Mouse (Mus musculus): ENCODE data around the gene Syngr3. TPM values are rescaled to one million over a fixed set of nuclear protein-coding genes. Genes with fewer than 3 reads are reported as not detected.

Syngr3 gene
- total RNA-seq, 2 experiments from 2014 or later = 0.12 TPM; not detected in 1

Other genes starting within 250 kb of the Syngr3 start
- gene Dnase1l2, start 246.8 kb downstream of the Syngr3 start, total RNA-seq (2021) = 1 to 10 TPM; 2.0 to 2.3 TPM
- gene E4f1, start 219.6 kb downstream of the Syngr3 start, total RNA-seq (2021) = 10 to 100 TPM; 13.6 to 16.2 TPM
- 10 to 100 TPM; 43.2 to 43.4 TPM for gene Pgp, start 219.6 kb downstream of the Syngr3 start, total RNA-seq (2021)
- gene Bricd5, start 216.1 kb downstream of the Syngr3 start, total RNA-seq (2021) = under 1 TPM in 1 of 2 experiments, not detected in 1; 0.38 TPM
- gene Mlst8, start 210.9 kb downstream of the Syngr3 start, total RNA-seq (2021) = 10 to 100 TPM in 1 of 2 experiments, 1 to 10 TPM in 1; 10.0 to 10.8 TPM
- gene Caskin1, start 201.4 kb downstream of the Syngr3 start, total RNA-seq (2021) = under 1 TPM; 0.10 to 0.43 TPM
- 10 to 100 TPM; 57.2 to 65.5 TPM for gene Traf7, start 162.0 kb downstream of the Syngr3 start, total RNA-seq (2021)
- under 1 TPM; 0.19 to 0.34 TPM for gene Rab26, start 155.7 kb downstream of the Syngr3 start, total RNA-seq (2021)
- 10 to 100 TPM; 58.0 to 63.2 TPM for gene Pkd1, start 140.1 kb downstream of the Syngr3 start, total RNA-seq (2021)
- gene Tsc2, start 57.3 kb downstream of the Syngr3 start, total RNA-seq (2021) = 10 to 100 TPM; 76.7 to 88.2 TPM
- gene Nthl1, start 57.3 kb downstream of the Syngr3 start, total RNA-seq (2021) = 1 to 10 TPM; 2.1 to 4.1 TPM
- gene Slc9a3r2, start 39.6 kb downstream of the Syngr3 start, total RNA-seq (2021) = 100 to 1,000 TPM; 134 TPM
- not detected for gene Npw, start 31.5 kb downstream of the Syngr3 start, total RNA-seq (2021)
- 10 to 100 TPM; 20.2 to 21.6 TPM for gene Zfp598, start 20.3 kb downstream of the Syngr3 start, total RNA-seq (2021)
- gene Gfer, start 6.2 kb upstream of the Syngr3 start, total RNA-seq (2021) = 10 to 100 TPM; 15.9 to 16.2 TPM
- 1 to 10 TPM in 1 of 2 experiments, under 1 TPM in 1; 0.96 to 1.0 TPM for gene Noxo1, start 6.3 kb upstream of the Syngr3 start, total RNA-seq (2021)
- 10 to 100 TPM; 16.8 to 19.5 TPM for gene Tbl3, start 17.7 kb upstream of the Syngr3 start, total RNA-seq (2021)
- gene Rnf151, start 28.1 kb upstream of the Syngr3 start, total RNA-seq (2021) = not detected
- gene Rps2, start 28.2 kb upstream of the Syngr3 start, total RNA-seq (2021) = 100 to 1,000 TPM; 673 to 751 TPM
- 100 to 1,000 TPM; 939 to 954 TPM for gene Ndufb10, start 34.5 kb upstream of the Syngr3 start, total RNA-seq (2021)
- gene Rpl3l, start 37.9 kb upstream of the Syngr3 start, total RNA-seq (2021) = 100 to 1,000 TPM; 186 to 197 TPM
- gene Msrb1, start 46.7 kb upstream of the Syngr3 start, total RNA-seq (2021) = 100 to 1,000 TPM; 214 TPM
- gene Hs3st6, start 63.0 kb upstream of the Syngr3 start, total RNA-seq (2021) = under 1 TPM in 1 of 2 experiments, not detected in 1; 0.29 TPM
- not detected for gene Meiob, start 114.3 kb upstream of the Syngr3 start, total RNA-seq (2021)
- gene Hagh, start 150.2 kb upstream of the Syngr3 start, total RNA-seq (2021) = 100 to 1,000 TPM; 109 to 122 TPM
- 10 to 100 TPM; 70.8 to 78.1 TPM for gene Fahd1, start 160.4 kb upstream of the Syngr3 start, total RNA-seq (2021)
- 1 to 10 TPM; 8.3 to 8.4 TPM for gene Igfals, start 176.0 kb upstream of the Syngr3 start, total RNA-seq (2021)
- gene Nubp2, start 196.4 kb upstream of the Syngr3 start, total RNA-seq (2021) = 10 to 100 TPM; 19.9 to 21.8 TPM
- 10 to 100 TPM; 32.4 to 39.3 TPM for gene Spsb3, start 196.7 kb upstream of the Syngr3 start, total RNA-seq (2021)
- 10 to 100 TPM; 17.5 to 17.9 TPM for gene Eme2, start 205.1 kb upstream of the Syngr3 start, total RNA-seq (2021)
- 100 to 1,000 TPM; 108 to 115 TPM for gene Mrps34, start 205.2 kb upstream of the Syngr3 start, total RNA-seq (2021)
- 10 to 100 TPM; 41.5 to 43.7 TPM for gene Nme3, start 206.5 kb upstream of the Syngr3 start, total RNA-seq (2021)
- gene Mapk8ip3, start 247.0 kb upstream of the Syngr3 start, total RNA-seq (2021) = 10 to 100 TPM; 66.2 to 70.4 TPM